Mouse (Mus musculus) skeletal muscle tissue, postnatal 0 days (tissue): ENCODE results near the gene Kcnip3. TPM values are rescaled to one million over a fixed set of nuclear protein-coding genes. Genes with fewer than 3 reads are reported as not detected.

ENCODE experiments used
- polyA plus RNA-seq: library from polyadenylated mRNA; unstranded; fragments of >200 nt; fragmentation: Nextera tagmentation; extraction: Ambion mirVana; gene quantifications from 2 replicates; pipeline ENCODE4 v1.2.1, GENCODE M21; 2015

Gene Kcnip3
- polyA plus RNA-seq: 0.36 and 0.71 TPM in 2 replicates

GRCm38 (mm10) chr2:127522006-127522441 lies at the start of gene Kcnip3:
TSS of gene Kcnip3 (minus strand) at chr2:127522094.

GRCm38 (mm10) chr2:127541185-127541584 lies 19.3 kb upstream of the Kcnip3 start, which contains the start of gene Prom2:
TSS of gene Prom2 (minus strand) at chr2:127541467.

GRCm38 (mm10) chr2:127444055-127444789 lies 77.7 kb downstream of the Kcnip3 start, which contains the start of gene Fahd2a:
TSS of gene Fahd2a (minus strand) at chr2:127444565.

GRCm38 (mm10) chr2:127424977-127425376 lies 96.9 kb downstream of the Kcnip3 start, which contains the start of gene Gpat2:
TSS of gene Gpat2 (plus strand) at chr2:127425199.

Other genes with a start within 250 kb of the Kcnip3 start
- 8.7 and 11.3 TPM in 2 replicates for gene Dusp2, start 185.9 kb downstream of the Kcnip3 start, polyA plus RNA-seq
- gene Astl, start 183.5 kb downstream of the Kcnip3 start, polyA plus RNA-seq: 0.24 and 0.41 TPM in 2 replicates
- 1.4 and 1.5 TPM in 2 replicates for gene Adra2b, start 158.9 kb downstream of the Kcnip3 start, polyA plus RNA-seq
- gene Gpat2, start 96.9 kb downstream of the Kcnip3 start, polyA plus RNA-seq: 0.17 and 0.19 TPM in 2 replicates
- gene Fahd2a, start 77.5 kb downstream of the Kcnip3 start, polyA plus RNA-seq: 18.3 and 20.6 TPM in 2 replicates
- 0.48 TPM in 1 of 2 replicates, not detected in the other for gene Prom2, start 19.4 kb upstream of the Kcnip3 start, polyA plus RNA-seq
- 1.7 and 1.8 TPM in 2 replicates for gene Zfp661, start 65.0 kb upstream of the Kcnip3 start, polyA plus RNA-seq
- gene Mrps5, start 65.1 kb upstream of the Kcnip3 start, polyA plus RNA-seq: 136 and 141 TPM in 2 replicates
- gene Mal, start 134.6 kb upstream of the Kcnip3 start, polyA plus RNA-seq: 6.3 and 7.1 TPM in 2 replicates
- gene Mall, start 207.8 kb upstream of the Kcnip3 start, polyA plus RNA-seq: 6.4 and 9.5 TPM in 2 replicates